Comparison of ENCODE assay signal across 24 mouse cellular contexts in genomic region chr5:102853750-102854149, GRCm38 (mm10).
"Had no signal": no experiment of that assay in that cellular context is flagged by ENCODE, and none has a peak within 500 bp of the region (broad histone marks: within the 10 kb centered on the region; RNA-seq: fewer than 3 reads in every experiment).

No protein-coding gene starts in this region.

- H3K27me3 ChIP-seq: limb, embryonic 12.5 days; liver, embryonic 12.5 days; liver, embryonic 15.5 days; lung, embryonic 15.5 days; megakaryocyte, embryonic 14.5 days; midbrain, embryonic 13.5 days; neural tube, embryonic 13.5 days had no signal

- DNase-seq: layer of hippocampus, postnatal 36 days; liver; lung, adult 18-20 months; lung, postnatal 10 days; lung, postnatal 36 days; retina, postnatal 1 day; right cerebral cortex, postnatal 25 days; spleen, adult 18-20 months; thymus, adult 2 months; thymus, postnatal 14 days; thymus, postnatal 4 days had no signal

- H3K36me3 ChIP-seq: limb, embryonic 12.5 days; liver, embryonic 12.5 days; liver, embryonic 15.5 days; lung, embryonic 15.5 days; midbrain, embryonic 10.5 days; midbrain, embryonic 13.5 days; neural tube, embryonic 13.5 days had no signal

- H3K27ac ChIP-seq: hindbrain, postnatal 0 days; left cerebral cortex, adult 2 months; limb, embryonic 12.5 days; liver, embryonic 12.5 days; liver, embryonic 15.5 days; lung, embryonic 15.5 days; midbrain, embryonic 10.5 days; midbrain, embryonic 13.5 days; neural tube, embryonic 13.5 days had no signal

- H3K4me1 ChIP-seq: liver, embryonic 12.5 days; liver, embryonic 15.5 days; megakaryocyte, embryonic 14.5 days; neural tube, embryonic 13.5 days had no signal

- H3K9ac ChIP-seq: limb, embryonic 12.5 days; liver, embryonic 12.5 days; liver, embryonic 15.5 days; lung, embryonic 15.5 days; midbrain, embryonic 13.5 days; neural tube, embryonic 13.5 days had no signal

- H3K4me2 ChIP-seq: limb, embryonic 12.5 days; liver, embryonic 12.5 days; liver, embryonic 15.5 days; lung, embryonic 15.5 days; midbrain, embryonic 13.5 days; neural tube, embryonic 13.5 days had no signal

- ATAC-seq: hindbrain, postnatal 0 days; inflammation-experienced regulatory T-cells, adult 6 months; liver, embryonic 12.5 days; midbrain, embryonic 13.5 days; midbrain, embryonic 16.5 days had no signal

- H3K9me3 ChIP-seq: limb, embryonic 12.5 days; liver, embryonic 12.5 days; liver, embryonic 15.5 days; lung, embryonic 15.5 days; midbrain, embryonic 10.5 days; midbrain, embryonic 13.5 days; neural tube, embryonic 13.5 days had no signal

- H3K4me3 ChIP-seq: left cerebral cortex, adult 2 months; limb, embryonic 12.5 days; liver, embryonic 12.5 days; liver, embryonic 15.5 days; lung, embryonic 15.5 days; megakaryocyte, embryonic 14.5 days; midbrain, embryonic 10.5 days; midbrain, embryonic 13.5 days; myocyte; neural tube, embryonic 13.5 days had no signal
